Mouse (Mus musculus) olfactory bulb, adult 2 months (tissue): ENCODE measurements around the gene Fam206a.

Experiments
- CTCF ChIP-seq: fragments of 200-500 bp; IDR thresholded peaks from 2 replicates; pipeline ENCODE4 v1.5.1; 2012; ENCODE audit warnings: low read depth, mild to moderate bottlenecking, low read length, moderate library complexity; ENCODE audit not compliant: insufficient read depth
- POLR2A ChIP-seq: fragments of 200-500 bp; IDR thresholded peaks from 2 replicates; pipeline ENCODE4 v1.6.1; 2012; ENCODE audit warnings: mild to moderate bottlenecking, low read depth, low read length, moderate library complexity; ENCODE audit not compliant: insufficient read depth

DNA sequence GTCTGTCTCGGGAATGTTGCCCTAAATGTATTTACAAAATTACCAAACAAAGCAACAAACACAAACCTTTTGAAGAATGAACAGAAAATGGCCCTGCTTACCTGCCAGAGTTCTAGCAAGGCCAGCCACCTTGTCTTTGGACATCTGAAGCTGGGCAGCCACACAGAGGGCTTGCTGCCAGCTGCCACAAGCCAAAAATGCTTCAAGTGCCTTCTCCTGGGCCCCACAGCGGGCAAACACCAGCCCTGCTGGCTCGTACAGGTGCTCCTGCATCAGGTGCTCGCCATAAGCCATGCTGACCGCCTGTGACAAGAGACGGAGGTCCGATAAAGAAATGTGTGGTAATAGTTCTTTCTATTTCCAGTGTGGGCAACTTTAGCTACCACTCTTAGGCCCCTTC is 33.2 kb upstream of the Fam206a start:
- TF ChIP-seq CTCF (no peak), POLR2A (no peak)
